In genomic region chr17:50120098-50120497, GRCm38 (mm10) we compare ENCODE assay signal across 13 mouse cellular contexts.
A peak's percentile ranks its signal among the peaks of the same experiment; 100 is the strongest.
DNase-seq lines count a peak whose midpoint lies in the region; TF ChIP-seq lines count a peak whose summit lies in the region.
"Had no signal": no experiment of that assay in that cellular context is flagged by ENCODE, and none has a peak within 500 bp of the region (broad histone marks: within the 10 kb centered on the region; RNA-seq: fewer than 3 reads in every experiment).

No protein-coding gene starts in this region.

- H3K4me1 ChIP-seq in bone marrow macrophage, adult 2 months (ENCODE audit: control insufficient read depth, insufficient read depth, low read length) = peaks cover 60% of the 10 kb centered on the region
- H3K4me1 ChIP-seq: forebrain, embryonic 12.5 days; midbrain, embryonic 13.5 days had no signal

- no peak for TF ChIP-seq CTCF in bone marrow macrophage, adult 2 months (IDR thresholded peaks at IDR 0.05; ENCODE audit: low read depth, low read length)

- DNase-seq in kidney, postnatal 36 days = peak; percentile 31 to 57
- no peak for DNase-seq in kidney, postnatal 4 days
- peak; percentile 28 for DNase-seq in gastrocnemius, postnatal 10 days
- DNase-seq in heart, postnatal 36 days = peak; percentile 46 to 60
- no peak for DNase-seq in testis, postnatal 14 days (ENCODE audit: low spot score)
- DNase-seq in thymus, postnatal 4 days = no peak
- DNase-seq: adrenal gland, postnatal 25 days; cerebellum, postnatal 36 days; retina, postnatal 1 day had no signal

- intact Hi-C loops in heart, postnatal 36 days (cut with DNase I) = loop anchor here (2.0 to 5.0 kb wide), 2 partner anchors 39 to 58 kb away; no protein-coding TSS in a partner anchor

- H3K4me3 ChIP-seq in bone marrow macrophage, adult 2 months (ENCODE audit: insufficient read depth, low read length) = no peak overlapping the region
- H3K4me3 ChIP-seq: forebrain, embryonic 12.5 days; liver, embryonic 15.5 days; midbrain, embryonic 13.5 days had no signal

- peak overlapping the region; percentile 89 for H3K27ac ChIP-seq in bone marrow macrophage, adult 2 months (ENCODE audit: insufficient read depth, low read depth, low read length)
- H3K27ac ChIP-seq: forebrain, embryonic 12.5 days; liver, embryonic 15.5 days; midbrain, embryonic 13.5 days had no signal

- TF ChIP-seq POLR2A in bone marrow macrophage, adult 2 months (IDR thresholded peaks at IDR 0.05; ENCODE audit: borderline replicate concordance, low read depth, low read length) = no peak

Comparison
In these comparisons a context has a peak if more than half of its experiments do, and no peak if none do; other contexts are left out.
1. DNase-seq: peak in kidney, postnatal 36 days (2 of 2), gastrocnemius, postnatal 10 days (single experiment) and heart, postnatal 36 days (2 of 2); none in kidney, postnatal 4 days (0 of 2), testis, postnatal 14 days (single experiment) and thymus, postnatal 4 days (single experiment).